In genomic region chr4:120745731-120746551, GRCm38 (mm10) we compare ENCODE assay signal across 9 mouse cellular contexts. TPM values are rescaled to one million over a fixed set of nuclear protein-coding genes. Genes with fewer than 3 reads are reported as not detected.
DNase-seq lines count a peak whose midpoint lies in the region; ATAC-seq lines count a peak whose summit lies in the region.
"Had no signal": no experiment of that assay in that cellular context is flagged by ENCODE, and none has a peak within 500 bp of the region (broad histone marks: within the 10 kb centered on the region; RNA-seq: fewer than 3 reads in every experiment).

No protein-coding gene starts in this region.

- H3K4me2 ChIP-seq in forebrain, embryonic 14.5 days (ENCODE audit: low read length): peak overlapping the region; percentile 100; the same call in 1 of the 2 replicates
- peak overlapping the region; percentile 99; the same call in 1 of the 2 replicates for H3K4me2 ChIP-seq in intestine, embryonic 14.5 days (ENCODE audit: low read length)
- peak overlapping the region; percentile 100 for H3K4me2 ChIP-seq in neural tube, embryonic 12.5 days (replicated peaks)

- 12% methylated on average over 10 of the region's 10 CpGs for WGBS in forebrain, embryonic 14.5 days
- 40% methylated on average over 10 of the region's 10 CpGs for WGBS in intestine, embryonic 14.5 days
- 17% methylated on average over 10 of the region's 10 CpGs for WGBS in neural tube, embryonic 12.5 days

- H3K27ac ChIP-seq in forebrain, embryonic 14.5 days (ENCODE audit: low read depth, low read length): no peak overlapping the region
- no peak overlapping the region for H3K27ac ChIP-seq in intestine, embryonic 14.5 days (ENCODE audit: low read depth)
- no peak overlapping the region for H3K27ac ChIP-seq in neural tube, embryonic 12.5 days
- H3K27ac ChIP-seq: liver, embryonic 14.5 days had no signal

- peak; percentile 26 to 27 for DNase-seq in heart, adult 18-20 months
- DNase-seq in heart, adult 8-10 months (ENCODE audit: low spot score): no peak
- no peak for DNase-seq in forebrain, embryonic 14.5 days (ENCODE audit: low spot score)
- peak; percentile 59 for DNase-seq in intestine, embryonic 14.5 days (ENCODE audit: low spot score)
- DNase-seq in right cerebral cortex, postnatal 4 days: no peak
- no peak for DNase-seq in adipocyte (ENCODE audit: low spot score)

- no peak overlapping the region for H3K9ac ChIP-seq in forebrain, embryonic 14.5 days (ENCODE audit: low read length)
- no peak overlapping the region for H3K9ac ChIP-seq in intestine, embryonic 14.5 days (ENCODE audit: low read length)
- no peak overlapping the region for H3K9ac ChIP-seq in neural tube, embryonic 12.5 days
- H3K9ac ChIP-seq: liver, embryonic 14.5 days had no signal

- no peaks in the 10 kb centered on the region for H3K9me3 ChIP-seq in forebrain, embryonic 14.5 days (replicated peaks; ENCODE audit: control insufficient read depth, low read length)
- no peaks in the 10 kb centered on the region for H3K9me3 ChIP-seq in intestine, embryonic 14.5 days (ENCODE audit: control insufficient read depth, low read length)
- H3K9me3 ChIP-seq in neural tube, embryonic 12.5 days: no peaks in the 10 kb centered on the region

- peaks cover 42% of the 10 kb centered on the region for H3K27me3 ChIP-seq in forebrain, embryonic 14.5 days (replicated peaks; ENCODE audit: control insufficient read depth, insufficient read depth, low read length)
- peaks cover 49% of the 10 kb centered on the region for H3K27me3 ChIP-seq in intestine, embryonic 14.5 days (replicated peaks; ENCODE audit: control insufficient read depth, insufficient read depth, low read length)
- H3K27me3 ChIP-seq in neural tube, embryonic 12.5 days (replicated peaks): peaks cover 51% of the 10 kb centered on the region

- H3K4me1 ChIP-seq in forebrain, embryonic 14.5 days (ENCODE audit: control insufficient read depth, insufficient read depth, low read length): peaks cover 4% of the 10 kb centered on the region; the same call in 1 of the 2 replicates
- 0 out of 2 replicates have a peak, but pooled peaks cover 2% of the 10 kb centered on the region for H3K4me1 ChIP-seq in intestine, embryonic 14.5 days (replicated peaks; ENCODE audit: control insufficient read depth, insufficient read depth, low read length)
- H3K4me1 ChIP-seq in neural tube, embryonic 12.5 days: peaks cover 35% of the 10 kb centered on the region

- H3K36me3 ChIP-seq in forebrain, embryonic 14.5 days (ENCODE audit: control insufficient read depth, insufficient read depth, low read length): no peaks in the 10 kb centered on the region
- no peaks in the 10 kb centered on the region for H3K36me3 ChIP-seq in intestine, embryonic 14.5 days (ENCODE audit: control insufficient read depth, insufficient read depth, low read length)
- H3K36me3 ChIP-seq in neural tube, embryonic 12.5 days: no peaks in the 10 kb centered on the region

- 0 out of 2 replicates have a peak overlapping the region, but pooled peaks have one; percentile 62 for H3K4me3 ChIP-seq in forebrain, embryonic 14.5 days (ENCODE audit: low read depth, low read length)
- H3K4me3 ChIP-seq in intestine, embryonic 14.5 days (ENCODE audit: low read depth, low read length): no peak overlapping the region
- H3K4me3 ChIP-seq in neural tube, embryonic 12.5 days: peak overlapping the region; percentile 68; the same call in 1 of the 2 replicates

- no peak for ATAC-seq in forebrain, embryonic 14.5 days
- no peak for ATAC-seq in intestine, embryonic 14.5 days (replicated peaks; ENCODE audit: low FRiP score, low TSS enrichment, low read depth)
- no peak for ATAC-seq in neural tube, embryonic 12.5 days (ENCODE audit: low FRiP score, low read depth)
- ATAC-seq in cerebellum, adult (ENCODE audit: insufficient number of reproducible peaks, low FRiP score, low TSS enrichment): no peak

RNA-seq across cellular contexts. Expression of gene Kcnq4, which starts 2.5 kb away (rescaled TPM):
- total RNA-seq in heart, adult 18-20 months (2021): 1 to 10 TPM; 1.5 to 1.9 TPM
- total RNA-seq in heart, adult 8-10 months (2022): 1 to 10 TPM; 1.6 to 2.4 (median 2.2) TPM
- 5.0 and 6.5 TPM in 2 replicates for polyA plus RNA-seq in forebrain, embryonic 14.5 days (2014; fragmentation: Nextera tagmentation; extraction: Ambion mirVana)
- polyA plus RNA-seq in intestine, embryonic 14.5 days (2014; fragmentation: Nextera tagmentation; extraction: Ambion mirVana): 2.1 and 2.7 TPM in 2 replicates
- polyA plus RNA-seq in neural tube, embryonic 12.5 days (2016; fragmentation: Nextera tagmentation; extraction: Ambion mirVana): 4.2 and 5.0 TPM in 2 replicates

Comparison
In these comparisons a context has a peak if more than half of its experiments do, and no peak if none do; other contexts are left out.
1. DNase-seq: peak in heart, adult 18-20 months (2 of 2) and intestine, embryonic 14.5 days (single experiment); none in heart, adult 8-10 months (single experiment), forebrain, embryonic 14.5 days (single experiment), right cerebral cortex, postnatal 4 days (single experiment) and adipocyte (single experiment).
2. Peak in every context shown above with its lines, with median percentiles within 50 percentile points of each other: H3K4me2 ChIP-seq.